Mouse (Mus musculus) left cerebral cortex, postnatal 36 days (tissue): ENCODE results near the gene Rdh9. TPM values are rescaled to one million over a fixed set of nuclear protein-coding genes. Genes with fewer than 3 reads are reported as not detected.
"Not testable (repeated sequence)": the region's sequence is repeated elsewhere in the genome, so short reads cannot be mapped to it uniquely, and the experiment has no call there.

Source experiments
- DNase-seq, 2 experiments: peaks; one replicate each; pipeline ENCODE4 v3.0.0; 2021 to 2022; ENCODE audit warnings: low spot score in 2 of 2, mixed read lengths in 1 of 2
- intact Hi-C: fragments of 180-260 bp; cut with DNase I; formaldehyde crosslinking; loops from one replicate; pipeline ENCODE4 v1.15.1; 2025
- total RNA-seq, 2 experiments: library from RNA; stranded (reverse); gene quantifications; 2 replicates each; pipeline ENCODE4 v1.2.3; 2021

Rdh9 gene
- total RNA-seq, 2 experiments from 2014 or later: not detected

DNA sequence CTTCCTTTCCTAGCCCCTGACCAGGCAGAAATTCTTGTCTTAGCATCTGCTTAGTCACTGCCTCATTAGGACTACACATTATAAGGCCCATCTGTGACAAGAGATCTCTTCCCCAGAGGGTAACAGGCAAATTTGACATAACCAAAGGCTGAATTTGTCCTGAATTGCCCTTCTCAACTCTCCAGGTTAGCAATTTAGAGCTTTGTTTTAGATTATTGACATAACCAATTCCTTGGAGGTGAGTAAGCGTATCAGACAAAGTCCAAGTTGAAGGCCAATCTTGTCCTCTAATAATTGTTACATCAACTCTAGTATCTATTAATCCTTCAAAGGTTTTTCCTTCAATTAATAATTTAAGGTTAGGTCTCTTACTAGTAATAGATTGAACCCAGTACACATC, 58.0 kb downstream of the Rdh9 start:
- intact Hi-C loops: not testable (repeated sequence)

GRCm38 (mm10) chr10:127835292-127835691, 59.1 kb downstream of the Rdh9 start:
- intact Hi-C loops: no loop called here
- no peak for DNase-seq

More for the DNA sequence above, 58.0 kb downstream of the Rdh9 start:
- DNase-seq: not testable (repeated sequence)

GRCm38 (mm10) chr10:127837793-127838192, 61.6 kb downstream of the Rdh9 start:
- intact Hi-C loops, DNase-seq: not testable (repeated sequence)

- intact Hi-C loops: no loop called here
- DNase-seq: peak in 1 of 2 experiments; percentile 11
Observed at GRCm38 (mm10) chr10:127838539-127838938, 62.4 kb downstream of the Rdh9 start.

- intact Hi-C loops: no loop called here
- no peak for DNase-seq
Observed at GRCm38 (mm10) chr10:127840776-127841175, 64.6 kb downstream of the Rdh9 start.

Other genes starting within 250 kb of the Rdh9 start
- 1 to 10 TPM; 6.0 to 7.6 TPM for gene Nxph4, start 241.8 kb upstream of the Rdh9 start, total RNA-seq
- 100 to 1,000 TPM; 285 to 320 TPM for gene Lrp1, start 155.2 kb upstream of the Rdh9 start, total RNA-seq
- 10 to 100 TPM in 1 of 2 experiments, 1 to 10 TPM in 1; 9.0 to 12.7 TPM for gene Stat6, start 133.4 kb upstream of the Rdh9 start, total RNA-seq
- gene Nemp1, start 109.5 kb upstream of the Rdh9 start, total RNA-seq: 1 to 10 TPM; 3.5 to 3.9 TPM
- 10 to 100 TPM; 39.7 to 40.5 TPM for gene Nab2, start 107.8 kb upstream of the Rdh9 start, total RNA-seq
- gene Myo1a, start 71.2 kb upstream of the Rdh9 start, total RNA-seq: under 1 TPM; 0.49 to 0.59 TPM
- 10 to 100 TPM; 15.5 to 17.5 TPM for gene Tac2, start 51.9 kb upstream of the Rdh9 start, total RNA-seq
- gene Zbtb39, start 36.8 kb upstream of the Rdh9 start, total RNA-seq: 1 to 10 TPM; 8.8 to 9.6 TPM
- 1 to 10 TPM; 1.5 to 1.6 TPM for gene Gpr182, start 24.7 kb upstream of the Rdh9 start, total RNA-seq
- gene Rdh1, start 16.7 kb upstream of the Rdh9 start, total RNA-seq: under 1 TPM; 0.15 to 0.36 TPM
- gene Rdh16f1, start 16.6 kb upstream of the Rdh9 start, total RNA-seq: under 1 TPM; 0.57 to 0.66 TPM
- gene Rdh16, start 24.8 kb downstream of the Rdh9 start, total RNA-seq: under 1 TPM; 0.16 to 0.20 TPM
- not detected for gene Rdh19, start 73.5 kb downstream of the Rdh9 start, total RNA-seq
- gene Rdh16f2, start 90.1 kb downstream of the Rdh9 start, total RNA-seq: not detected
- gene Rdh7, start 112.4 kb downstream of the Rdh9 start, total RNA-seq: not detected
- gene Sdr9c7, start 122.1 kb downstream of the Rdh9 start, total RNA-seq: not detected
- not detected for gene Hsd17b6, start 231.2 kb downstream of the Rdh9 start, total RNA-seq
- gene Prim1, start 238.8 kb downstream of the Rdh9 start, total RNA-seq: 1 to 10 TPM; 6.7 to 7.2 TPM